Mouse (Mus musculus) neural tube, embryonic 10.5 days (tissue): ENCODE data around the gene Methig1.

Experiments used
- DNase-seq: peaks from one replicate; pipeline ENCODE4 v3.0.0-alpha.2; 2017; ENCODE audit warnings: low spot score; ENCODE audit errors: extremely low spot score

Methig1 gene

GRCm38 (mm10) chr15:100422899-100423860, 70.2 kb downstream of the Methig1 start:
- peak; percentile 97 for DNase-seq

DNA sequence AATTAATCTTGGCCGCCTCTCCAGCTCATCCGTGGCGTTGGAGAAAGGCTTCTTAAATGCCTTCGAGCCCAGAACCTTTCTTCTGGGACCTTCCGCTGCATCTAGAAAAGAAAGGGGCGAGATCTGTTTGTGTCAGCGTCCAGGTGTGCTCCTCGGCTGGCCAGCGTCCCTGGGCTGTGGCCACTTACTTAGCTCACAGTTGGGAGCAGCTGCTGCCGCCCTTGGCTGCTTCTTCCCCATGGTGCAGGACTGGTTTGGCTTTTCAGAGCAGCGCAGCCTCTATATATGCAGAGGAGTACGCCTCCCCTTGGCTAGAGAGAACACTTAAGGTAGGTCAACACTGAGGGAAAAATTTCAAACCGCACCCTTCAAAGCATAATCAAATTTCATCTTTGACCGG, 71.0 kb downstream of the Methig1 start:
- peak; percentile 40 for DNase-seq

- DNase-seq: peak; percentile 28
Observed at GRCm38 (mm10) chr15:100424396-100425122, 71.6 kb downstream of the Methig1 start, which contains the start of gene Slc11a2. Slc11a2 (minus strand) TSS chr15:100425072.

GRCm38 (mm10) chr15:100428296-100428905, 75.5 kb downstream of the Methig1 start:
- no peak for DNase-seq

- no peak for DNase-seq
Observed at GRCm38 (mm10) chr15:100429959-100430565, 77.1 kb downstream of the Methig1 start.

GRCm38 (mm10) chr15:100433234-100433633, 80.3 kb downstream of the Methig1 start:
- no peak for DNase-seq
